Mouse (Mus musculus): ENCODE measurements around the gene Hmgcl.
"Not testable (repeated sequence)": the region's sequence is repeated elsewhere in the genome, so short reads cannot be mapped to it uniquely, and the experiment has no call there.

DNA sequence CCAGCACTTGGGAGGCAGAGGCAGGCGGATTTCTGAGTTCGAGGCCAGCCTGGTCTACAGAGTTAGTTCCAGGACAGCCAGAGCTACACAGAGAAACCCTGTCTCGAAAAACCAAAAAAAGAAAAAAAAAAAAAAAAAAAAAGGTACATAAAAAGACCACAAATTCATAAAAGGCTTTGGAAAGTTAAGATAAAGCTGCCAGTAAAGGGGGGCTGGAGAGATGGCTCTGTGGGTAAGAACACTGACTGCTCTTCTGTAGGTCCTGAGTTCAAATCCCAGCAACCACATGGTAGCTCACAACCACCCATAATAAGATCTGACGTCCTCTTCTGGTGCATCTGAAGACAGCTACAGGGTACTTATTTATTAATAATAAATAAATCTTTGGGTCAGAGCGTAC lies 34.0 kb downstream of the Hmgcl start:
- TF ChIP-seq CTCF (IDR thresholded peaks at IDR 0.05; ENCODE audit: borderline replicate concordance, extremely low read depth, insufficient read depth, insufficient read length); POLR2A (IDR thresholded peaks at IDR 0.05; ENCODE audit: borderline replicate concordance, extremely low read depth, insufficient read depth, insufficient read length, poor library complexity, severe bottlenecking): not testable (repeated sequence)

Measured in brain, embryonic 14.5 days (tissue).